Mouse (Mus musculus): ENCODE data around the gene Copz1.

- TF ChIP-seq CTCF (IDR thresholded peaks at IDR 0.05) (no peak), EP300 (IDR thresholded peaks at IDR 0.05) (no peak)
Measured at GRCm38 (mm10) chr15:103227572-103227971, 44.9 kb upstream of the Copz1 start.

Data from lung, postnatal 0 days (tissue).